Mouse (Mus musculus): ENCODE measurements at regions not wholly inside any gene's neighbourhood (a gene's known extent, or its start where the extent isn't known, plus 50 kb on each side); places are given as distances from the start of the nearest gene placed in this dataset.

- no peak for ATAC-seq
- Histone ChIP-seq H3K4me2 (no peak overlapping the region), H3K9ac (no peak overlapping the region), H3K27ac (no peak overlapping the region), H3K9me3 (replicated peaks) (no peaks in the 10 kb centered on the region), H3K27me3 (replicated peaks) (no peaks in the 10 kb centered on the region), H3K4me1 (no peaks in the 10 kb centered on the region), H3K4me3 (no peak overlapping the region), H3K36me3 (no peaks in the 10 kb centered on the region)
- WGBS (ENCODE audit: insufficient replicate concordance) = 68% methylated on average over 3 of the region's 3 CpGs
Measured at GRCm38 (mm10) chr2:129958120-129958519, 54.0 kb upstream of the Tgm3 start.

GRCm38 (mm10) chr2:129960364-129960763 is 51.8 kb upstream of the Tgm3 start:
- no peak overlapping the region for H3K4me3 ChIP-seq
- 51% methylated on average over 4 of the region's 4 CpGs for WGBS (ENCODE audit: insufficient replicate concordance)
- no peak overlapping the region for H3K4me2 ChIP-seq
- no peaks in the 10 kb centered on the region for H3K9me3 ChIP-seq (replicated peaks)
- H3K4me1 ChIP-seq = no peaks in the 10 kb centered on the region
- no peak overlapping the region for H3K9ac ChIP-seq
- no peaks in the 10 kb centered on the region for H3K36me3 ChIP-seq
- H3K27ac ChIP-seq = no peak overlapping the region
- ATAC-seq = no peak
- no peaks in the 10 kb centered on the region for H3K27me3 ChIP-seq (replicated peaks)

- WGBS (ENCODE audit: insufficient replicate concordance) = 62% methylated on average over 5 of the region's 5 CpGs
- no peaks in the 10 kb centered on the region for H3K36me3 ChIP-seq
- H3K4me3 ChIP-seq = no peak overlapping the region
- H3K9me3 ChIP-seq (replicated peaks) = no peaks in the 10 kb centered on the region
- ATAC-seq = no peak
- H3K27ac ChIP-seq = no peak overlapping the region
- H3K4me2 ChIP-seq = no peak overlapping the region
- no peaks in the 10 kb centered on the region for H3K27me3 ChIP-seq (replicated peaks)
- no peaks in the 10 kb centered on the region for H3K4me1 ChIP-seq
- H3K9ac ChIP-seq = no peak overlapping the region
Measured at GRCm38 (mm10) chr2:129961522-129961921, 50.6 kb upstream of the Tgm3 start.
